16 mouse cellular contexts compared by ENCODE assay signal in genomic region chr7:145127661-145128060, GRCm38 (mm10).
DNase-seq lines count a peak whose midpoint lies in the region; ATAC-seq and TF ChIP-seq lines count a peak whose summit lies in the region.
"Had no signal": no experiment of that assay in that cellular context is flagged by ENCODE, and none has a peak within 500 bp of the region (broad histone marks: within the 10 kb centered on the region; RNA-seq: fewer than 3 reads in every experiment).

No protein-coding gene starts in this region.

- intact Hi-C loops in heart, postnatal 14 days (cut with DNase I), result no loop called here

- no peak for DNase-seq in heart, embryonic 10.5 days (ENCODE audit: low spot score)
- no peak for DNase-seq in heart, postnatal 14 days
- peak; percentile 81 for DNase-seq in kidney, adult 2 months
- no peak for DNase-seq in kidney, adult 18-20 months
- DNase-seq in forelimb bud, embryonic 11.5 days (ENCODE audit: low read depth, low spot score), result peak; percentile 26
- DNase-seq in lung, adult 2 months, result no peak
- DNase-seq: gastrocnemius, adult 2 months; right cerebral cortex, adult 18-20 months; thymus, adult 2 months had no signal

- 20% methylated on average over 8 of the region's 8 CpGs for WGBS in heart, embryonic 10.5 days
- 14% methylated on average over 8 of the region's 8 CpGs for WGBS in kidney, adult 2 months
- 41% methylated on average over 8 of the region's 8 CpGs for WGBS in limb, embryonic 12.5 days
- 50% methylated on average over 8 of the region's 8 CpGs for WGBS in lung, adult 2 months

- TF ChIP-seq CTCF in kidney, adult 2 months (conservative IDR thresholded peaks at IDR 0.05; ENCODE audit: insufficient read depth, insufficient read length, low read depth, low read length), result no peak
- no peak for TF ChIP-seq CTCF in lung, adult 2 months (IDR thresholded peaks at IDR 0.05; ENCODE audit: insufficient read depth, low read length)

- no peaks in the 10 kb centered on the region for H3K27me3 ChIP-seq in heart, embryonic 10.5 days (ENCODE audit: insufficient read depth, poor library complexity, severe bottlenecking)
- H3K27me3 ChIP-seq in kidney, adult 2 months (replicated peaks; ENCODE audit: control insufficient read depth, insufficient read depth, low read length), result no peaks in the 10 kb centered on the region
- H3K27me3 ChIP-seq in limb, embryonic 12.5 days, result no peaks in the 10 kb centered on the region
- H3K27me3 ChIP-seq: hindbrain, embryonic 15.5 days; midbrain, embryonic 15.5 days; neural tube, embryonic 13.5 days had no signal

- H3K27ac ChIP-seq in heart, embryonic 10.5 days, result peak overlapping the region; percentile 85
- H3K27ac ChIP-seq in kidney, adult 2 months (ENCODE audit: insufficient read depth, low read depth, low read length), result peak overlapping the region; percentile 91
- peak overlapping the region; percentile 41; the same call in 1 of the 2 replicates for H3K27ac ChIP-seq in limb, embryonic 12.5 days
- H3K27ac ChIP-seq: gastrocnemius, adult 2 months; hindbrain, embryonic 15.5 days; layer of hippocampus, adult 2 months; liver, embryonic 14.5 days; midbrain, embryonic 15.5 days; neural tube, embryonic 13.5 days had no signal

- H3K4me3 ChIP-seq in heart, embryonic 10.5 days, result no peak overlapping the region
- no peak overlapping the region for H3K4me3 ChIP-seq in kidney, adult 2 months (ENCODE audit: insufficient read depth, low read depth, low read length)
- H3K4me3 ChIP-seq in limb, embryonic 12.5 days (replicated peaks), result no peak overlapping the region
- H3K4me3 ChIP-seq in lung, adult 2 months (replicated peaks; ENCODE audit: extremely low read depth, low read depth, low read length), result no peak overlapping the region
- H3K4me3 ChIP-seq: gastrocnemius, adult 2 months; hindbrain, embryonic 15.5 days; layer of hippocampus, adult 2 months; midbrain, embryonic 15.5 days; neural tube, embryonic 13.5 days had no signal

- H3K9ac ChIP-seq in limb, embryonic 12.5 days (replicated peaks), result no peak overlapping the region
- H3K9ac ChIP-seq: hindbrain, embryonic 15.5 days; liver, embryonic 14.5 days; midbrain, embryonic 15.5 days; neural tube, embryonic 13.5 days had no signal

- peaks cover 48% of the 10 kb centered on the region for H3K4me1 ChIP-seq in heart, embryonic 10.5 days
- H3K4me1 ChIP-seq in kidney, adult 2 months (ENCODE audit: control insufficient read depth, insufficient read depth, low read length), result peaks cover 24% of the 10 kb centered on the region
- H3K4me1 ChIP-seq in limb, embryonic 12.5 days (replicated peaks), result peaks cover 12% of the 10 kb centered on the region
- H3K4me1 ChIP-seq in lung, adult 2 months (ENCODE audit: control insufficient read depth, insufficient read depth, low read length), result peaks cover 3% of the 10 kb centered on the region; the same call in 1 of the 2 replicates
- H3K4me1 ChIP-seq: hindbrain, embryonic 15.5 days had no signal

- no peaks in the 10 kb centered on the region for H3K36me3 ChIP-seq in heart, embryonic 10.5 days
- H3K36me3 ChIP-seq in kidney, adult 2 months (ENCODE audit: control insufficient read depth, insufficient read depth, low read length), result no peaks in the 10 kb centered on the region
- no peaks in the 10 kb centered on the region for H3K36me3 ChIP-seq in limb, embryonic 12.5 days
- H3K36me3 ChIP-seq: hindbrain, embryonic 15.5 days; midbrain, embryonic 15.5 days; neural tube, embryonic 13.5 days had no signal

- TF ChIP-seq POLR2A in kidney, adult 2 months (IDR thresholded peaks at IDR 0.05; ENCODE audit: low read depth, low read length), result no peak
- TF ChIP-seq POLR2A in lung, adult 2 months (IDR thresholded peaks at IDR 0.05; ENCODE audit: borderline replicate concordance, extremely low read depth, low read depth, low read length), result no peak

- H3K4me2 ChIP-seq in limb, embryonic 12.5 days, result no peak overlapping the region
- H3K4me2 ChIP-seq: hindbrain, embryonic 15.5 days; midbrain, embryonic 15.5 days; neural tube, embryonic 13.5 days had no signal

- H3K9me3 ChIP-seq in heart, embryonic 10.5 days, result no peaks in the 10 kb centered on the region
- H3K9me3 ChIP-seq in limb, embryonic 12.5 days, result no peaks in the 10 kb centered on the region
- H3K9me3 ChIP-seq: hindbrain, embryonic 15.5 days; midbrain, embryonic 15.5 days; neural tube, embryonic 13.5 days had no signal

- no peak for ATAC-seq in limb, embryonic 12.5 days (ENCODE audit: insufficient number of reproducible peaks, insufficient read depth, low FRiP score, low TSS enrichment, low read depth)
- no peak for ATAC-seq in erythroid progenitor cell, adult 5-6 weeks (replicated peaks; ENCODE audit: low FRiP score, poor library complexity, severe bottlenecking)
- ATAC-seq: midbrain, embryonic 15.5 days had no signal

Comparison
In these comparisons a context has a peak if more than half of its experiments do, and no peak if none do; other contexts are left out.
1. DNase-seq: peak in kidney, adult 2 months (single experiment) and forelimb bud, embryonic 11.5 days (single experiment); none in heart, embryonic 10.5 days (single experiment), heart, postnatal 14 days (0 of 2), kidney, adult 18-20 months (single experiment) and lung, adult 2 months (single experiment).
2. H3K27ac ChIP-seq: peak in every context shown above with its lines; median percentile 91 in kidney, adult 2 months; 85 in heart, embryonic 10.5 days; 41 in limb, embryonic 12.5 days.